Mouse (Mus musculus): ENCODE measurements at regions not wholly inside any gene's neighbourhood (a gene's known extent, or its start where the extent isn't known, plus 50 kb on each side); places are given as distances from the start of the nearest gene placed in this dataset.
"Not testable (repeated sequence)": the region's sequence is repeated elsewhere in the genome, so short reads cannot be mapped to it uniquely, and the experiment has no call there.

GRCm38 (mm10) chr9:115414190-115414589, 104.0 kb upstream of the Stt3b start:
- no peak for DNase-seq (ENCODE audit: low spot score in 2 of 2)

- no peak for DNase-seq (ENCODE audit: low spot score in 2 of 2)
Observed at GRCm38 (mm10) chr9:115422786-115423185, 112.6 kb upstream of the Stt3b start.

GRCm38 (mm10) chr9:115426682-115427081, 116.5 kb upstream of the Stt3b start:
- no peak for DNase-seq (ENCODE audit: low spot score in 2 of 2)

- DNase-seq (ENCODE audit: low spot score in 2 of 2): no peak
Observed at GRCm38 (mm10) chr9:115430271-115430670, 120.0 kb upstream of the Stt3b start.

- DNase-seq (ENCODE audit: low spot score in 2 of 2): no peak
Observed at GRCm38 (mm10) chr9:115434696-115435095, 124.5 kb upstream of the Stt3b start.

- DNase-seq (ENCODE audit: low spot score in 2 of 2): no peak
Observed at GRCm38 (mm10) chr9:115436301-115436700, 126.1 kb upstream of the Stt3b start.

- peak in 1 of 2 experiments; percentile 55 for DNase-seq (ENCODE audit: low spot score in 2 of 2)
Observed at GRCm38 (mm10) chr9:115438234-115438633, 128.0 kb upstream of the Stt3b start.

GRCm38 (mm10) chr9:115446681-115447080, 136.5 kb upstream of the Stt3b start:
- no peak for DNase-seq (ENCODE audit: low spot score in 2 of 2)

- DNase-seq (ENCODE audit: low spot score in 2 of 2): no peak
Observed at GRCm38 (mm10) chr9:115450741-115451320, 140.6 kb upstream of the Stt3b start.

GRCm38 (mm10) chr9:115454771-115455170, 144.6 kb upstream of the Stt3b start:
- DNase-seq (ENCODE audit: low spot score in 2 of 2): no peak

- DNase-seq (ENCODE audit: low spot score in 2 of 2): no peak
Observed at GRCm38 (mm10) chr9:115456121-115456520, 145.9 kb upstream of the Stt3b start.

GRCm38 (mm10) chr9:115456638-115457037, 146.4 kb upstream of the Stt3b start:
- no peak for DNase-seq (ENCODE audit: low spot score in 2 of 2)

- DNase-seq (ENCODE audit: low spot score in 2 of 2): no peak
Observed at GRCm38 (mm10) chr9:115457889-115458710, 147.9 kb upstream of the Stt3b start.

GRCm38 (mm10) chr9:115459075-115459474, 148.9 kb upstream of the Stt3b start:
- not testable (repeated sequence) for DNase-seq (ENCODE audit: low spot score in 2 of 2)

- DNase-seq (ENCODE audit: low spot score in 2 of 2): no peak
Observed at GRCm38 (mm10) chr9:115465326-115465725, 155.1 kb upstream of the Stt3b start.

- no peak for DNase-seq (ENCODE audit: low spot score in 2 of 2)
Observed at GRCm38 (mm10) chr9:115468641-115469040, 158.4 kb upstream of the Stt3b start.

GRCm38 (mm10) chr9:115471582-115471981, 161.4 kb upstream of the Stt3b start:
- no peak for DNase-seq (ENCODE audit: low spot score in 2 of 2)

GRCm38 (mm10) chr9:115473037-115473436, 162.8 kb upstream of the Stt3b start:
- DNase-seq (ENCODE audit: low spot score in 2 of 2): no peak

- no peak for DNase-seq (ENCODE audit: low spot score in 2 of 2)
Observed at GRCm38 (mm10) chr9:115473847-115474246, 163.6 kb upstream of the Stt3b start.

GRCm38 (mm10) chr9:115474342-115474741, 164.1 kb upstream of the Stt3b start:
- DNase-seq (ENCODE audit: low spot score in 2 of 2): no peak

- DNase-seq (ENCODE audit: low spot score in 2 of 2): no peak
Observed at GRCm38 (mm10) chr9:115476205-115476604, 166.0 kb upstream of the Stt3b start.

GRCm38 (mm10) chr9:115477556-115478220, 167.5 kb upstream of the Stt3b start:
- no peak for DNase-seq (ENCODE audit: low spot score in 2 of 2)

GRCm38 (mm10) chr9:115478946-115479345, 168.7 kb upstream of the Stt3b start:
- DNase-seq (ENCODE audit: low spot score in 2 of 2): no peak

Data from urinary bladder, postnatal 4 days (tissue).